Mouse (Mus musculus): ENCODE results near the gene Calhm2. TPM values are rescaled to one million over a fixed set of nuclear protein-coding genes. Genes with fewer than 3 reads are reported as not detected.

Gene Calhm2
- polyA plus RNA-seq, 1 experiment, result 3.1 TPM

- no peak for TF ChIP-seq GATA1 (IDR thresholded peaks at IDR 0.05; ENCODE audit: borderline replicate concordance, low read length)
- no peak for TF ChIP-seq FLI1 (IDR thresholded peaks at IDR 0.05; ENCODE audit: low read length)
- H3K4me1 ChIP-seq, result peaks cover 45% of the 10 kb centered on the region
- peaks cover 53% of the 10 kb centered on the region for H3K36me3 ChIP-seq (replicated peaks; ENCODE audit: low read length)
- peak overlapping the region; percentile 93 for H3K4me3 ChIP-seq (replicated peaks)
- no peaks in the 10 kb centered on the region for H3K27me3 ChIP-seq (replicated peaks)
- H3K9me3 ChIP-seq, result no peaks in the 10 kb centered on the region
These were observed 48.2 kb downstream of the Calhm2 start for GRCm38 (mm10) chr19:47089718-47090525.

GRCm38 (mm10) chr19:47088226-47088625 lies 49.9 kb downstream of the Calhm2 start:
- no peaks in the 10 kb centered on the region for H3K9me3 ChIP-seq
- peak overlapping the region; percentile 78 for H3K4me3 ChIP-seq (replicated peaks)
- TF ChIP-seq GATA1 (IDR thresholded peaks at IDR 0.05; ENCODE audit: borderline replicate concordance, low read length), result no peak
- no peak for TF ChIP-seq FLI1 (IDR thresholded peaks at IDR 0.05; ENCODE audit: low read length)
- peaks cover 53% of the 10 kb centered on the region for H3K36me3 ChIP-seq (replicated peaks; ENCODE audit: low read length)
- peaks cover 42% of the 10 kb centered on the region for H3K4me1 ChIP-seq
- H3K27me3 ChIP-seq (replicated peaks), result no peaks in the 10 kb centered on the region

GRCm38 (mm10) chr19:47067924-47068611 lies 70.0 kb downstream of the Calhm2 start:
- Histone ChIP-seq H3K27me3 (replicated peaks) (no peaks in the 10 kb centered on the region), H3K4me1 (peaks cover 28% of the 10 kb centered on the region), H3K9me3 (no peaks in the 10 kb centered on the region), H3K4me3 (replicated peaks) (peak overlapping the region; percentile 97), H3K36me3 (replicated peaks; ENCODE audit: low read length) (peaks cover 29% of the 10 kb centered on the region)
- TF ChIP-seq FLI1 (IDR thresholded peaks at IDR 0.05; ENCODE audit: low read length) (no peak), GATA1 (IDR thresholded peaks at IDR 0.05; ENCODE audit: borderline replicate concordance, low read length) (no peak)

- peak within 1 kb of the TSS; percentile 97 for H3K4me3 ChIP-seq (replicated peaks)
- peaks cover 28% of the 10 kb centered on the region for H3K4me1 ChIP-seq
- no peaks in the 10 kb centered on the region for H3K27me3 ChIP-seq (replicated peaks)
- no peaks in the 10 kb centered on the region for H3K9me3 ChIP-seq
- H3K36me3 ChIP-seq (replicated peaks; ENCODE audit: low read length), result peaks cover 22% of the 10 kb centered on the region
- TF ChIP-seq FLI1 (IDR thresholded peaks at IDR 0.05; ENCODE audit: low read length) (0 out of 2 replicates have a peak, but pooled peaks have one; percentile 30), GATA1 (IDR thresholded peaks at IDR 0.05; ENCODE audit: borderline replicate concordance, low read length) (no peak)
These were observed 70.8 kb downstream of the Calhm2 start, which contains the start of gene Taf5 for GRCm38 (mm10) chr19:47067096-47067882. TSS of gene Taf5 (plus strand) at chr19:47067746.

GRCm38 (mm10) chr19:47065860-47066259 lies 72.2 kb downstream of the Calhm2 start:
- Histone ChIP-seq H3K4me1 (peaks cover 28% of the 10 kb centered on the region), H3K9me3 (no peaks in the 10 kb centered on the region), H3K4me3 (replicated peaks) (no peak overlapping the region)

GRCm38 (mm10) chr19:47057684-47058083 lies 80.4 kb downstream of the Calhm2 start:
- H3K36me3 ChIP-seq (replicated peaks; ENCODE audit: low read length), result no peaks in the 10 kb centered on the region
- H3K27me3 ChIP-seq (replicated peaks), result peaks cover 6% of the 10 kb centered on the region
- H3K4me3 ChIP-seq (replicated peaks), result no peak overlapping the region
- no peaks in the 10 kb centered on the region for H3K9me3 ChIP-seq
- TF ChIP-seq FLI1 (IDR thresholded peaks at IDR 0.05; ENCODE audit: low read length) (no peak), GATA1 (IDR thresholded peaks at IDR 0.05; ENCODE audit: borderline replicate concordance, low read length) (no peak)
- no peaks in the 10 kb centered on the region for H3K4me1 ChIP-seq

More at GRCm38 (mm10) chr19:47065860-47066259, 72.2 kb downstream of the Calhm2 start:
- Histone ChIP-seq H3K36me3 (replicated peaks; ENCODE audit: low read length) (peaks cover 9% of the 10 kb centered on the region), H3K27me3 (replicated peaks) (no peaks in the 10 kb centered on the region)
- TF ChIP-seq GATA1 (IDR thresholded peaks at IDR 0.05; ENCODE audit: borderline replicate concordance, low read length), result no peak
- TF ChIP-seq FLI1 (IDR thresholded peaks at IDR 0.05; ENCODE audit: low read length), result no peak

Other genes with a start within 250 kb of the Calhm2 start
- gene Ina, start 123.6 kb downstream of the Calhm2 start, polyA plus RNA-seq (2012; ENCODE audit: insufficient read depth, low replicate concordance), result 0.13 TPM in 1 of 2 replicates, not detected in the other
- 2.1 and 11.7 TPM in 2 replicates for gene Nt5c2, start 123.1 kb downstream of the Calhm2 start, polyA plus RNA-seq (2012; ENCODE audit: insufficient read depth, low replicate concordance)
- gene Pcgf6, start 87.4 kb downstream of the Calhm2 start, polyA plus RNA-seq (2012; ENCODE audit: insufficient read depth, low replicate concordance), result 2.9 and 4.6 TPM in 2 replicates
- 4.6 and 7.9 TPM in 2 replicates for gene Taf5, start 70.5 kb downstream of the Calhm2 start, polyA plus RNA-seq (2012; ENCODE audit: insufficient read depth, low replicate concordance)
- 34.9 TPM in 1 of 2 replicates, not detected in the other for gene Usmg5, start 47.6 kb downstream of the Calhm2 start, polyA plus RNA-seq (2012; ENCODE audit: insufficient read depth, low replicate concordance)
- 2.3 and 9.4 TPM in 2 replicates for gene Pdcd11, start 47.5 kb downstream of the Calhm2 start, polyA plus RNA-seq (2012; ENCODE audit: insufficient read depth, low replicate concordance)
- not detected in 2 replicates for gene Calhm1, start 6.0 kb upstream of the Calhm2 start, polyA plus RNA-seq (2012; ENCODE audit: insufficient read depth, low replicate concordance)
- not detected in 2 replicates for gene Calhm3, start 19.5 kb upstream of the Calhm2 start, polyA plus RNA-seq (2012; ENCODE audit: insufficient read depth, low replicate concordance)
- gene Neurl1a, start 40.5 kb upstream of the Calhm2 start, polyA plus RNA-seq (2012; ENCODE audit: insufficient read depth, low replicate concordance), result 0.98 TPM in 1 of 2 replicates, not detected in the other

Data from megakaryocyte, embryonic 14.5 days (primary cell).